Mouse (Mus musculus): ENCODE results near the gene Snrpd3.

DNA sequence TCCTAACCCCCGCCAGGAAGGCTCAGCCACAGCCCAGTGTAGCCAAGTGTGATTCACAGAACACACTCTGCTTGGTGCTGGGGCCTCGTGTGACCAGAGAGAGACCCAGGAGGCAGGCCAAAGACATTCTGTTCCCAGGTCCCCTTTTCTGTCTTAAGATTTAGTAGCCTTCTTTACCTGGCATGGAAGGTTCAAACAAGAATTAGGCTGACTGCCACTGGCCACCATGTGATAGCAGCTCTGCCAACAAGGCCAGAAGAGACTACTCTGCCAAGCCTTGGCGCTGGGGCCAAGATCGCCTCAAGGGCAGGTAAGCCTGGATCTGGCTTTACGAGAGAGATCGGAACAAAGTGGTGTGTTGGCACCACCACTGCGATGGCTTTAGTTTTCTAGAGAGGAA is 6.9 kb upstream of the Snrpd3 start:
- TF ChIP-seq GATA1 (IDR thresholded peaks at IDR 0.05; ENCODE audit: low read length) (no peak), TAL1 (IDR thresholded peaks at IDR 0.05; ENCODE audit: low read length) (no peak)

Data from erythroblast, embryonic 14.5 days (primary cell).